Mouse (Mus musculus) kidney, postnatal 10 days (tissue): ENCODE results near the gene Pde3a.

Experiments used
- DNase-seq: peaks from one replicate; pipeline ENCODE4 v3.0.0; 2021; ENCODE audit warnings: mixed read lengths

The Pde3a gene

GRCm38 (mm10) chr6:141522541-141522940 is 273.5 kb downstream of the Pde3a start:
- no peak for DNase-seq

DNA sequence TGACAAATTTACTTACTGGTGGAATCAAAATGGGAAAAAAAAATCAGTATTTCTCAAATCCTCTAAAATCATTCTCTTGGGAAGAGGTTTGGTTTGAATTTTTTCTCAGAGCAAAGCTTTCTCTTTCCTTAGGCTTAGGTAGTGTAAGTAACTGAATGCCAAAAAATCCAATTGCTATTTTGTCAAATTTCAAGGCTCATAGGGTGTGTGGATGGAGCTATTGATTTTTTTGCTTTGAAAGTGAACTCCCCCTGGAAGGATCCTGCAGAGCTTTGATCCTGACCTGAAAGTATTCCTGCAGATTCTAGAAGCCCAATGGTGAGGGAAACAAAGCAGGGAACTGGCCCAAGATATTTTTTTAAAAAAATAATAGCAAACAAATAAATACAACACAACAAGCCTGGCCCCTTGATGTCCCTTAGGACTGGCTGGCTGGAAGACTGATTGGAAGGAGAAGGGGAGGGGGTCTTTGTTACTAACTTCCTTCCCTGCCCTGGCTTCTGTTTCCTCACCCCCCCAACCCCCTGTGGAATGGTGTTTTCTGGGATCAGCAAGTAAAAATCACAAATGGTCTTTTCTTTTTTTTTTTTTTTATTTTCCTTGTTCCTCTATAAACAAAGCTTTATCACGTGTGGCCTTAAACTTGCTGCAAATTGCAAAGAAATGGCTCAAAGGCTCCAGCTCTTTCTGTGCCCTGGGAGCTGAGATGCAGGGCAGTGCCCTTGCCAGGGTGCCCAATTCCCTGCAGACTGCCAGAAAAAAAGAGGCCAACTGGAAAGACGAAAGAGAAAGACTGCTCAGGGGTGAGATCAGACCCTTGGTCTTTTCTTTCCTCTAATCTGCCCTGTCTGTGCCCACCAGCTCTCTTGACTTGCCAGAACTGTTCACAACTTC is 274.9 kb downstream of the Pde3a start, which contains the start of gene Slco1c1:
TSS of gene Slco1c1 (plus strand) at position 622 of the 894 bp plus-strand sequence.
- DNase-seq, result no peak

DNA sequence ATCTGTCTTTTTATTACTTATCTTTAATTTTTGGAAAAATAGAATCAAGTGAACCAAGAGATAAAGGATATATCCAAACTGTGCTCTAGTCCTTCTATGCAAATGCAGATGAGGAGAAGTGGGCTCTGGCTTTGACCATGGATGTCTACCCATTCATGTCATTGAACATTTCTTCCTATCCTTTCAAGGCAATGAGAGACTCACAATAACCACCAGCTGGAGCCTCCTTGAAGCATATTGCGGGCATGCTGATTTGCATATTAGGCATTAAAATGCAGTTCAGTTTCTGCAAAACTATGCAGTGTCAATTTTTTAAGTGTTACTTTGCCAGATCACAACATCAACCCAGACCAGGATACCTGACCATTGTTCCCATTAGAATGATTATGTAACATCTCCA is 276.7 kb downstream of the Pde3a start:
- DNase-seq, result no peak

- DNase-seq, result no peak
Measured at GRCm38 (mm10) chr6:141530865-141531264, 281.8 kb downstream of the Pde3a start.

DNA sequence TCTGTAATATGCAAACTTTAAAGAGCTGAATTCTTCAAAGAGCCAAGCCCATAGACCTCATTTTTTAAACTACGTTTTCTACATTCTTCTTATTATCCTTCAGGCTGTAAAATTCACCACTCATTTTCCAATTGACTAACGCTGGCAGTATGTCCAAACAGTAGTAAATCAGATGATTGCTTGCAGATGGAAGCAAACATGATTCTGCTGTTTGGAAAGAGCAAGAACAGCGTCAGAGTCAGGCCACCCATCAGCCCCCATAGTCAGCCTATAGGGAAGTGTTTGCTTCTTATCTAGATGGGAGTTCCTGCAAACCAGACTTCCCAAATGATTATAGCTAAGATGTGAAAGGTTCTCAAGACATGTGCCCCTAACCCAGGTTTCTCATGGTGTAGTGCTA is 288.2 kb downstream of the Pde3a start:
- peak; percentile 8 for DNase-seq

- no peak for DNase-seq
Measured at GRCm38 (mm10) chr6:141541136-141541535, 292.1 kb downstream of the Pde3a start.

DNA sequence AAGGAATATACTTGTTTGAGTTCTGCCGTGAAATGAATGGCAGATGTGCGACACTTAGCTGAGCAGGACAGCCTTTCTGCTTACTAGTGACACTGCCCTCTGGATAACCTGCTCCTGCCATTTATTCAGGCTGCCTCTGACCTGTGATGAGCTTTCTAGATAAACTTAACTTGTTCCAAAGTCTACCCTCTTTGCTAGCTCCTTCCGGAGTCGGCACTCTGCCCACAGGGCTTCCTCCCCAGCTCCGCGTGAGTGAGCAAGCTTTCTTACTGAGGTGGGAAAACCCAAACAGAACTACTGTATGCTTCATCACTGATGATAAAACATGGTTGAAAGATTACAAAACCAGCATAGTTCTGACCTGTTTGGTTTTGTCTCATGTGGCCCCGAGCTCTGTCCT is 294.3 kb downstream of the Pde3a start:
- peak; percentile 15 for DNase-seq
